Mouse (Mus musculus) heart, adult 2 months (tissue): ENCODE results near the gene Dnajc22.

ENCODE experiments used
- CTCF ChIP-seq: fragments of 200-600 bp; IDR thresholded peaks from 2 replicates; pipeline ENCODE4 v1.8.1; 2022; ENCODE audit warnings: antibody characterized with exemption, mild to moderate bottlenecking, moderate library complexity
- POLR2A ChIP-seq: fragments of 200-500 bp; IDR thresholded peaks from 2 replicates; pipeline ENCODE4 v1.6.1; 2011; ENCODE audit warnings: mild to moderate bottlenecking, low read depth, low read length, control low read depth; ENCODE audit not compliant: insufficient read depth

- TF ChIP-seq CTCF (no peak), POLR2A (no peak)
Measured at GRCm38 (mm10) chr15:99065557-99066165, 27.3 kb upstream of the Dnajc22 start.
